Mouse (Mus musculus): ENCODE results near the gene Fbxl3. TPM values are rescaled to one million over a fixed set of nuclear protein-coding genes. Genes with fewer than 3 reads are reported as not detected.
A peak's percentile ranks its signal among the peaks of the same experiment; 100 is the strongest.

Fbxl3 gene
- total RNA-seq (2021): 10 to 100 TPM; 83.0 to 99.0 TPM

DNA sequence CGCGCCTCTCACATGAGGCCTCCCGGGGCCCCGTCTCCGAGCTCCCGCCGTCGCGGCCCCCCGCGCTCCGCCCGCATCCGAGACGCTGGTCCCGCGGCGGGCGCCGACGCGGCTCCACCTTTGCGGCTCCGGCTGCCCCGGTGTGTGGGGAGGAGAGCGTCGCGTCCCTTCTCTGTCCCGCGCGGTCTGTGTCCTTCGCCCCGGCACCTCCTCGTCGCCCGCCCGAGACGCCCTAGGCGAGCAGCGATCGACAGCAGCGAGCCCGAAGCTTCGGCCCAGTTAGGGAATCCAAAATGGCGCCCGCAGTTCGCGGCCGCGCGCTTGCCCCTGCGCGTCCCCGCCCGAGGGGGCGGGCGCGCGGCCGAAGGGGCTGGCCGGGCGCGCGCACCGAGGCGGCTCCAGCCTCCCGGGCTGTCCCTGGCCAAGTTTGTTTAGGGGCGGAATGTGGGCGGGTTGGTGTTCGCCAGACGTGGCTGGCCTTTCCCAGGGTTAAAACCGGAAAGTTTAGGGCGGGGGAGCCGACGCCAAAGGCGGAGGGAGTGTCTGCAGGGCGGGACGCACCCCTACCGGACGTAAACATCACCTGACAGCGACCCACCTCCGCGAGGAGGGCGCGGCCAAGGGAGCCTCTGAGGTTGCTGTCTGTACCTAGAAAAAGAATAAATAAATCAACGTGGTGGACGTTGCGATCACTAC lies at the start of gene Fbxl3:
Gene Fbxl3 (minus strand): TSS at position 329 of the 696 bp plus-strand sequence.
- intact Hi-C loops (cut with DNase I): loop anchor here (2.0 kb wide), 1 partner anchor 29 kb away; the partner anchor contains the start of gene Cln5
- DNase-seq (ENCODE audit: low spot score in 2 of 2): peak; percentile 83 to 84

DNA sequence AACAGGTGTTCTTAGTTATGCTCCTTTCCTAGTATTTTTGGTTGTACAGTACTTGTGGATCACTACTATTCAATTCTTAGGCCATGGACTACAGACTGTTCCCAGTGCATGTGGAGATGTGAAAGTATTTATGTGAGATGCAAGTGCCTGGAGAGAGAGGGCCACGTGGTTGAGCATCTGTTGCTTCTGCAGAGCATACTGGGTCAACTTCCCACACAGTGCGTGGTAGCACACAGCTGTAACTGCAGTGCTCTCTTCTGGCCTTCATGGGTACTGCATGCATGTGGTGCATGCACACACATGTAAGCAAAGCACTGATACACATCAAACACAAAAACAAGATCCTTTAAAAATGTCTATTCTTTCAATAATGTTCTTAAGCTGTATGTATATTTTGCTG lies 32.6 kb upstream of the Fbxl3 start:
- no peak for DNase-seq (ENCODE audit: low spot score in 2 of 2)

DNA sequence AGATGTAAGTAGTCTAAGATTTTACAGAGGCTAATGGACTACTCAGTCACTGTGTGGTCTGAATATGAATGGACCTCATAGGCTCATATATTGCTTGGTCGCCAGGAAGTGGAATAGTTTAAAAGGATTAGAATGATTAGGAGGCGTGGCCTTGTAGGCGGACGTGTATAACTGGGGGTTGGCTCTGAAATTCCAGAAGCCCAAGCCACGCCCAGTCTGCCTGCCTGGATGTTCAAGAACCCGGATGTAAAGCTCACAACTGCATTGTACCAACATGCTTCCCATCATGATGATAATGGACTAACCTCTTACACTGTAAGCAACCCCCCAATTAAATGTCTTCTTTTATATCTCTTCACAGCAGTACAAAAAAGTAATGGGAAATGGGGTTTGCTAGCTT lies 26.4 kb upstream of the Fbxl3 start:
- DNase-seq (ENCODE audit: low spot score in 2 of 2): no peak
- intact Hi-C loops (cut with DNase I): no loop called here

More for the DNA sequence above, 32.6 kb upstream of the Fbxl3 start:
- intact Hi-C loops (cut with DNase I): no loop called here

DNA sequence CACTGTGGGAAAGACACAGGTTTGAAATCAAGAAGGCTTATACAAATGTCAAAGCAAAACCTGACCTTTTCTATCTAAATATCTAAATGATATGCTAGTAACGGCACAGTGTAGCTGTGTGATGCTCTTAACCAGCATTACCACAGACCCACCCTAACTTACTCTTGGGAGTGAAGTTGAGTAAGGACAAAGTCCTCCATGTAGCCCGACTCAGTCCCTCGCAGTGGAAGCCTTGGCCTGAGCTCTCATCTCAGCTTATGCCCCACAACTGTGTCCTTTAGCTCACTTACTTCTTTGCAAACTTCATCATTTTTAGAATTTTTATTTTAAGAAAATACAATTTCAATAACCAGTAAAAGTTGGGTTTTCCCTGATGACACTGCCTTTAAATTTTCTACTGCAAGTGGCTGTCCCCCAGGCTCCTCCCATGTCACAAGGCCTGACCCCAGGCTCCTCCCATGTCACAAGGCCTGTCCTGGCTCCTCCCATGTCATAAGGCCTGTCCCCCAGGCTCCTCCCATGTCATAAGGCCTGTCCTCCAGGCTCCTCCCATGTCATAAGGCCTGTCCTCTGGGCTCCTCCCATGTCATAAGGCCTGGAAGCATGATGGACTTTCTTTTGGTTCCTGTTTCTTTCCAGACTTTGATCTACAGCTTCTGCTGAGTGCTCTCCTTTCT lies 15.8 kb upstream of the Fbxl3 start:
- intact Hi-C loops (cut with DNase I): no loop called here
- no peak for DNase-seq (ENCODE audit: low spot score in 2 of 2)

DNA sequence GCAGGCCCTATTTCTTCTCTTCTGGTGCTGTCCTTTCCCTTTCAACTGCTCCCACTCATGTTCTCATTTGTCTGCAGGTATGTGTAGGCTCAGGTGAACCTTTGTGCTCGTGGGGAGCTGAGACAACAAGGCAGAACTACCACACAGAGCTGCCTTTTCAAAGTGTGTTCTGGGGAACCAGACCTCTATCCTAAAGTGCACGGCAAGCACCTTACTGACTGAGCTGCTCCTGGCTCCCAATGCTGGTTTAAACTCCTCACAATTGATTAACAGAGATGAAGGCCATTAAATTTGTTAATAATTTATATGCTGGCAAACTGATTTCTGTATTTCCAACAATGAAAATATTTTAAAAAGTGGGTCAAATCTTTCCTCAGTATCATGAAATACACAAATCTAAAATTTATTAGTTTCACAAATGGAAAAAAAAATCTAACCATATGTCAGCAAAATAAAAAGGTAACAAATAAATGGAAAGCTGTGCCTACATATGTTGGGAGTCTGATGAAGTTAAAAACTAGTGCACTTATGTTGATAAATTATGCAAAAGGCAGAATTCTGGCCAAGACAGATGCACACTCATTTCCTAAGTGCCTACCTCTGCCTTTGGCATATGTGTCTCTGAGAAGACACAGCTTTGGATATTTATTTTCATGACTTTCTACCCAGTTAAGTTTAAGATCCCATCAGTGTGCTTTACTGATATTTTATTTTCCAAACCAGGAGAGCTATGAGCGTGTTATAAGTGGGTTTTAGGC lies 13.4 kb upstream of the Fbxl3 start:
- intact Hi-C loops (cut with DNase I): no loop called here
- DNase-seq (ENCODE audit: low spot score in 2 of 2): no peak

DNA sequence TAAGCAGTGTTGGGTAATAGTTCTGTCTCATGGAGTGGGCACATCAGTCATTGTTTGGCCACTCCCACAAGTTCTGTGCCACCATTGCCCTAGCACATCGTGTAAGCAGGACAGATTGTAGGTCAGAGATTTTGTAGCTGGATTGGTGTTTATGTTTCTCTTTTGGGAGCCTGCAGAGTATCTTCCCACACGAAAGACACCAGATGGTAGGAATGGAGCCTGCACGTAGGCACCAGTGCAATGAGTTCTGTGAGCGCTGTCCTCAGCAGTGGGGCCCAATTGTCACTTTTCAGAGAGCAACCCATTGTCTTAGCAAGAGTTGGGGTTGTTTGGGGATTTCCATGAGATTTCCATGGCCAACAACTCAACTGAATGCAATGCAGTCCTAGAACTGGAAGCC lies 10.6 kb upstream of the Fbxl3 start:
- peak; percentile 43 to 58 for DNase-seq (ENCODE audit: low spot score in 2 of 2)
- intact Hi-C loops (cut with DNase I): no loop called here

DNA sequence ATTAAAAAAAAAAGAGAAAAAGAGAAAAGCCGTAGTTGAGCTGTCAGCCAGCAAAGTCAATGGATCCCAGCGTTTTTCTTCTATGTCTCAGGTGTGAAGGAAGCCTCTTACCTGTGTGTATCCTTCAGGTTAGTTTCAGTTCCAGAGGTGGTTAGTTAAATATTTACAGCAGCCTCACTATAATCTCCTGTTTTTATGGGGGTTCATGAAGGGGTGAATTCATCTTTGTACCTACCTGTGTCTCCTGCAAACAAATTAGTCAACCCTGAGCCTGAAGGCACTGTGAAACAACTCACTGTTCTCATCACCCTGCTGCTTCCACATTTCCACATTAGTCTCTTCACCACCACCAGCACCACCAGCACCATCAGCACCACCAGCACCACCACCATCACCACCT lies 6.9 kb upstream of the Fbxl3 start:
- DNase-seq (ENCODE audit: low spot score in 2 of 2): no peak
- intact Hi-C loops (cut with DNase I): no loop called here

DNA sequence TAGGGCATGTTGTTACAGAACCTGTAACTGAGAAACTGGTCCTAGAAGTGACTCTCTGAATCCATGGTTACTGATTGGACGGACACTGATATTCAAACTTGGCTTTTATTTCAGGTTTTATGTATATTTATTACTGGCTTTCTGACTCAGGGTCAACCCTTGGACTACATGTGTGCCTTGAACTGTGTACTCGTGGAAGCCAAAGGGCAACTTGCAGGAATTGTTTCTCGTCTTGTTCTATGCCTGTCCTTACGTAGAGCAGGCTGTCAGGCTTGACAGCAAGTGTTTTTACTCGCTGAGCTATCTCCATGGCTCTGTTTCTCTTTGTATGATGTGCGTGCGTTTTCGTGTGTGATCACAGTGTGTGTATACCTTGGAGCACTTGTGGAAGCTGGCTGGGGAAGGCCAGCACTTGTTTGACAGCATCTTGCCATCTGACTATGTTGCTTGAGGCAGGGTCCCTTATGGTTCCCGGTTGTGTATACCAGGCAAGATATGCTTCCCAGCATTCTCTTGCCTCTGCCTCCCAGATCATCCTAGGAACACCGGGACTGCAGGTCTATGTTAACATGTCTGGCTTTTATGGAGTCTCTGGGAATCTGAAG lies 3.5 kb upstream of the Fbxl3 start:
- intact Hi-C loops (cut with DNase I): no loop called here
- no peak for DNase-seq (ENCODE audit: low spot score in 2 of 2)

DNA sequence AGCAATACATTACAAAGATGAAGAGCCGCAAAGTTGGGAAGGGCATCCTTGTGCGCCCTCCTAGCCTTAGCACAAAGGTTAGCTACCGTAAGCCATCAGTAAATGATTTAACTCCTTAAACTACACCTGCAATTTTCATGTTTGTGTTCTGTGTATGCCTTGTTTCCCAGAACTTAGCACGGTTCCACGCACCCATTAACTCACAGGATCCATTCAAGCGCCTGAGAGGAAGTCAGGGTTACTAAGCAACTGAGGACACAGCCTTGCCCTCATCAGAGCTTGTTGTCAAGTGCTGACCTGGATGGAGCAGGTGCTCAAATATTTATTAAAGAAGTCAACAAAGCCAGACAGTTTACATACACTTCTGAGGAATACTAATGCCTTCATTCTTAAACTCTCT lies 2.9 kb upstream of the Fbxl3 start:
- intact Hi-C loops (cut with DNase I): no loop called here
- DNase-seq (ENCODE audit: low spot score in 2 of 2): no peak

DNA sequence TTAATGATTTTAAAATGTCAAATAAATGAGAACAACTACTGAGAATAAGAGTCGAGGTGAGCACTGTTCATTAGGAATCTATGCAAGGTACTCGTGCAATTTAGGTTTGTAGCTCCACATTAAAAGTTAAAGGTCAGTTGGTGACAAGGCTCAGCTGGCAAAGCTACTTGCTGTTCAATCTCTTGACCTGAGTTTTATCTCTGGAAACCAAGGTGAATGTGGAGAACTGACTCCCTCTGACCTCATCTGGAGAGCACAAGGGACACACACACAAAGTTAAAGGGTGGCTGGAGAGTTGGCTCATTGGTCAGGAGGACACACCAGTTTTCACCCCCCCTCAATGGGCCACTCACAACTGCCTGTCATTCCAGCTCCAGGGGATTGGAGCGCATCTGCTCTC lies 1.8 kb upstream of the Fbxl3 start:
- intact Hi-C loops (cut with DNase I): no loop called here
- DNase-seq (ENCODE audit: low spot score in 2 of 2): no peak

DNA sequence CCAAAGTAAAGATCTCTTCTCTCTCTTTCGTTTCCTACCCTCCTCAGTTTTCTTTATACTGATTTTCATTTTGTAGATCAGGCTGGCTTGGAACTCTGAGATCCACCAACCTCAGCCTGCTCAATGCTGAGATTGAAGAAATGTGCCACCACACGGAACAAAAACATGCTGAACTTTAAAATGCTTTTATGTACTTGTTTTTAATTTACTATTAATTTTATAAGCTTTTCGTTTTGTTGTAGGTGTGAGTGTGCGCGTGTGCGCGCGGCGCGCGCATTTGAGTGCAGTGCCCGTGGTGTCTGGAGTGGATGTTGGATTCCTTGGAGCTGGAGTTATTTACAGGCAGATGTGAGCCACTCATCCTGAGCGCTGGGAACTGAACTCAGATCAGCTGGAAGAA lies 930 bp upstream of the Fbxl3 start:
- intact Hi-C loops (cut with DNase I): no loop called here
- DNase-seq (ENCODE audit: low spot score in 2 of 2): no peak

DNA sequence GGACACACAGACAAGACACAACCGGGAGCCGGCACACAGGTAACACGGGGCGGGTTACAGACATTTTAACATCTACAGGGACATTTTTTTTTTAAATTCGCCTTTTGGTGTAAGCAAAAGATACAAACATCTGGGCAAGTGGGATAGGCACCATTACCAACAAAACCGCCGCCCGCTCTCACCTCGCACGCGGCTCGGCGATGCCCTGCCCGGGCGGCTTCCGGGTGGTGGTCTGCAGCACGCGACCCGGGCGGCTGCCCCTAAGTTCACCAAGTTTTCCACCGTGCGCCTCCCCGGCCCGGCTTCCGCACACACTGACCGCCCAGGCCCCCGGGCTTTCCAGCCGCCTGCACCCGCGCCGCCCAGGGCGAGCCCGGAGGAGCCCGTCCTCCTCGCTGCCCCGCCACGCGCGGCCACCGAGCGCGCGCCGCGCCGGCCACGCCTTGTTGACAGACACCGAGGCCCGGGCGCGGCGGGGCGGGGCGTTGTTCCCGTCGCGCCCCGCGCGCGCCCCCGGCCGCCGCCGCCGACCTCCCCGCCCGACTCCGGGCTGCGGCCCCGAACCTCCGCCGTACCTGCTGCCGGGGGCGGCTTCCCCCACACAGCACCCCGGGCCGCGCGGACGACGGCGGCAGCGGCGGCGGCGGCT lies 655 bp downstream of the Fbxl3 start:
- DNase-seq (ENCODE audit: low spot score in 2 of 2): peak; percentile 70 to 86
- intact Hi-C loops (cut with DNase I): loop anchor here (2.0 kb wide), 1 partner anchor 28 kb away; the partner anchor contains the start of gene Cln5

DNA sequence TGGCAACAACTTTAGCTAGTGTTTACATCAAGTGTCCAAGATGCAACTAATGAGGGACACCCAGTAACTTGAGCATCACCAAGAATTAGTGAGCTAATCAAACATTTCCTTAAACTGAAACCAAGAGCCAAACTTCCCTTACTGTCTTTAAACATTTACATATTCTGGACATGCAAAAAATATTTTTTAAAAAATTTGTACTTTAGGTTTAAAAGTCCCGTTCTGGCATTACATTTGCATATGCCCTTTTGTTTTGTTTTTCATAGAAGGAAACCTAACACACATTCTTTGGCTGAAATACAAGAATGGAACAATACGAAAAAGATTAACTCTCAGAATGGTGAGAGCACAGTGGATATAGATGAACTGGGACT lies 1.2 kb downstream of the Fbxl3 start:
- no peak for DNase-seq (ENCODE audit: low spot score in 2 of 2)
- intact Hi-C loops (cut with DNase I): loop anchor here (2.0 kb wide), 1 partner anchor 27 kb away; the partner anchor contains the start of gene Cln5

DNA sequence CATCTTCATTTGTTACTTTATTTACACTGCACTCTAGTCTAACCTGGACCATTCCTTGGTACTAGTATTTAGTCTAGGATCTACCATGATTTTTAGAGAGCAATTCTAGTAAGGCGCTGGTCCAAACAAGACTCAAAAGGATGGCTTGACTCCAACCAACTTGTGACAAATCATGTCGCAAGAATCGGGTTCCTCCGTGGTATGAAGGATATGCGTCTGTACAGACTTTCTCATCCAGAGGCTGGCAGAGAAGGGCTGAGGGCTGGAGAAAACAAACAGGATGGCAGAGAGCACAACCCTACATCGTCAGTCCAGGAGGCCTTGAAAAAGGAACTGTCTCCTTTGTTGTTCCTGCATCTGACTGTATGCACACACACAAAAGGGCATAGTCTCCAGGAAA lies 2.7 kb downstream of the Fbxl3 start:
- DNase-seq (ENCODE audit: low spot score in 2 of 2): no peak
- intact Hi-C loops (cut with DNase I): no loop called here

DNA sequence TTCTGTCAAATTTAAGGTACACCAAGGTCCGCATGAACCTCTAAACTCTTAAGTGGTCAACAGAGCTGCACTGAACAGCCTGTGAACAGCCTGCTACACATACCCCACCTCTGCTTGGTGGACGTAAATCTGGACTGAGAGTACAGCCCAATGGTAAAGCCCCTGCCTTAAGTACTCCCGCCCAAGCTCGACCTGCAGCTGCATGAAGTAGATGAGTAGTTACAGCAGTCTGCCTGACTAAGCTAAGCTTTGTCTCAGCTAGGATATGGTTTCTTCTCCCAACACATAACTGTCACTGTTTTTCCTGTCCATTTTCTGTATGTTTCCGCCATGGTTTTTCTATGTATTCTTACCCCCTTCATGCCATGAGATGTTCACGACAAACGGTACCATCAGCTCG lies 3.5 kb downstream of the Fbxl3 start:
- intact Hi-C loops (cut with DNase I): no loop called here
- DNase-seq (ENCODE audit: low spot score in 2 of 2): no peak

DNA sequence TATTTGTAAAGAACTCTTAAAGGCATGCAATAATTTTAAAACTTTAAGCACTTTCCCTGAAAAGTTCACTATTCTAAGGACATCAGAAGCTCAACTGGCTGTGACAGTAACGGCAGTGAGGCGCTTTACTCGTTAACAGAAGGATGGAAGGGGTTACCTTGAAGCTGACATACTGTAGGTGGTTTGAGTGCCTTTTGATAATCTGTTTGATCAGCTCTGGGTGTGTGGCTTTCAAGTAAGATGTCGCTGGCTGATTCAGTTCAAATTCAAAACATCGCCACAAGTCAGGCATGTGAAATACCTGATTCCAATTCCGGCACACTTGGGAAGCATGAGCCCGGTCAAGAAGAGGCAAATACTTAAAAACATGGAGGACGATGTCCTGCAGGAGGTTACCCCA lies 4.3 kb downstream of the Fbxl3 start:
- DNase-seq (ENCODE audit: low spot score in 2 of 2): no peak
- intact Hi-C loops (cut with DNase I): no loop called here

DNA sequence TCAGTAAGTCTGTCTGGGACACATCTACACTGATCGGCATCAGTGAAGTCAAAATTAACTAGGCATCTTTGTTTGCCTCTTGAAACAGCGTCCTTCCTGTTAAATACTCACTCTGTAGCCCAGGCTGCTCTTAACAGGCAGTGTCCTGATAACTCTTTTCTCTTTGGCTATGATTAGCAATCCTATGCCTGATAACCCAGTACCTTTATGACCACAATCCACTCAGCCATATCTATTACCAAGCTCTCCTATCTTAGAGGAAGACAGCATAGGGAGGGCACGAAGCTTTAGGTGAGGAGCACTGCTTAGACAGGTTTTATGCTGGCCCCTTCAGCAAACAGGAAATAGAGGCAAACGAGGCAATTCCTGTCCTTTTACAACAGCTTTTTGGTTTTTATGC lies 5.7 kb downstream of the Fbxl3 start:
- DNase-seq (ENCODE audit: low spot score in 2 of 2): no peak
- intact Hi-C loops (cut with DNase I): no loop called here

DNA sequence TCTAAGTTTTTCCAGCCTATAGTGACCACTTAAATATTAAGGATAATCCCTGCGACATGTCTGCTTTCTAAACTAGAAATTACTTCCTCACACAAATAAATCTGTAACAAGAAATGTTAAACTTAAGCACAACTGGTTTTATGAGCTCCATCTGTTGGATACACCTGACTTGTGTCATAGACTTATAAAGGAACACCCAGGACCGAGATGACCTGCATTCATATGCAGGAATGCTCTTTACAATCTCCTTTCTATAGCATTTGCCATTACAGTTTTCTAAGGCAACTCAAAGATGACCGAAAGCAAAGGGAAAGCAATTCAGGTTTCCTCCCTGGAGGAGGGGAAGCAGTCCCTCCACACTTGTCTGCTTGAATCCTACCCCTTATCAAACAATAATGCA lies 6.1 kb downstream of the Fbxl3 start:
- no peak for DNase-seq (ENCODE audit: low spot score in 2 of 2)
- intact Hi-C loops (cut with DNase I): no loop called here

DNA sequence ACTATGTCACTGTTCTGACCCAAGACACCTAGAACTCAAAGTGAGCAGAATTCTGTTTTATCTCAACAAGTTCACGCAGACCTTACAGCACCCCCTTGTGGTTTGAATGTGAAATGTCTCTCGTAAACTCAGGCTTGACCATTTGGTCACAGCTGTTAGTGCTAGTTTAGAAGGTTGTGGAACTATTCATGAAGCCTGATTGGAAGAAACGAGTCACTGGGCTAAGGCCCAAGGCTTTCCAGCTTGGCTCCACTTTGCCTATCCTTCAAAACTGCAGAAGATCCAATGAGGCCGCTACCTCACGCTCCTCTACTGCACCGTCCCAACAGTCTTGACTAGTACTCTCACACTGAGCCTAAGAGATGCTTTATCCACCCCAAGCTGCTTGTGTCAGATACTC lies 10.7 kb downstream of the Fbxl3 start:
- intact Hi-C loops (cut with DNase I): no loop called here
- DNase-seq (ENCODE audit: low spot score in 2 of 2): no peak

DNA sequence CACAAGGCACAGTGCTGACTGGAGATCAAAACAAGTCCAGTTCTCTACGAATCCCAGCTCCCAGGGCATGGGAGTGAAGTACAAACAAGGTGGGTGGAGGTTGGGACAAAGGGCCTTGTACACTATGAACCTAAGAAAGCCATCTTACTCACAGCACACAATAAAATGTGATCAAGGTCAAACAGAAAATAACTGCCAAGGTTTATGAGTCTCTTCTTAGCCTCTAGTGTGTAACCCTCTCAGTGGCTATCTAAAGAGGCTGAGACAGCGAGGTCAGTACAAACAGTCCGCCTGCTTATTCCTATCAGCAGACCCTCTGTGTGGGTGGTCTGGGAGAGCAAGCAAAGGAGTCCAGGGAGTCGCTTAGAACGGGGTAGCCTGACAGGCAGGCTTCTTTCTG lies 11.5 kb downstream of the Fbxl3 start:
- no peak for DNase-seq (ENCODE audit: low spot score in 2 of 2)
- intact Hi-C loops (cut with DNase I): no loop called here

Data from left cerebral cortex, postnatal 36 days (tissue).